Mouse (Mus musculus) naive thymus-derived CD4-positive, alpha-beta T cell, adult 2 months (primary cell): ENCODE data around the gene Rragd.
"Not testable (repeated sequence)": the region's sequence is repeated elsewhere in the genome, so short reads cannot be mapped to it uniquely, and the experiment has no call there.

Experiments used
- DNase-seq: peaks from one replicate; pipeline ENCODE4 v3.0.0-alpha.2; 2011; ENCODE audit warnings: low read depth

The Rragd gene

GRCm38 (mm10) chr4:32982716-32983175 lies at the start of gene Rragd:
Gene Rragd (plus strand): TSS chr4:32983037.
- peak; percentile 70 for DNase-seq

GRCm38 (mm10) chr4:32936762-32937341 lies 46.0 kb upstream of the Rragd start:
- no peak for DNase-seq

- DNase-seq, result no peak
These were observed 43.3 kb upstream of the Rragd start for GRCm38 (mm10) chr4:32939521-32939920.

GRCm38 (mm10) chr4:32939964-32940363 lies 42.9 kb upstream of the Rragd start:
- DNase-seq, result no peak

- DNase-seq, result no peak
These were observed 41.9 kb upstream of the Rragd start for GRCm38 (mm10) chr4:32940984-32941383.

- no peak for DNase-seq
These were observed 35.2 kb upstream of the Rragd start for GRCm38 (mm10) chr4:32947631-32948030.

GRCm38 (mm10) chr4:32948696-32949095 lies 34.1 kb upstream of the Rragd start:
- DNase-seq, result no peak

GRCm38 (mm10) chr4:32950356-32951034 lies 32.3 kb upstream of the Rragd start, which contains the start of gene Ankrd6:
Gene Ankrd6 (minus strand): TSS chr4:32950841.
- peak; percentile 86 for DNase-seq

GRCm38 (mm10) chr4:32951035-32951940 lies 31.5 kb upstream of the Rragd start:
- peak; percentile 59 for DNase-seq

- DNase-seq, result no peak
These were observed 30.2 kb upstream of the Rragd start for GRCm38 (mm10) chr4:32952681-32953080.

GRCm38 (mm10) chr4:32956423-32956822 lies 26.4 kb upstream of the Rragd start:
- DNase-seq, result no peak

GRCm38 (mm10) chr4:32961394-32961793 lies 21.4 kb upstream of the Rragd start:
- DNase-seq, result no peak

- not testable (repeated sequence) for DNase-seq
These were observed 18.2 kb upstream of the Rragd start for GRCm38 (mm10) chr4:32964619-32965018.

- no peak for DNase-seq
These were observed 5.5 kb upstream of the Rragd start for GRCm38 (mm10) chr4:32977331-32977730.

GRCm38 (mm10) chr4:32980061-32980460 lies 2.8 kb upstream of the Rragd start:
- no peak for DNase-seq

- peak; percentile 18 for DNase-seq
These were observed 1.2 kb upstream of the Rragd start for GRCm38 (mm10) chr4:32981617-32982016.

GRCm38 (mm10) chr4:32982041-32982715 lies 659 bp upstream of the Rragd start:
- DNase-seq, result peak; percentile 33

- peak; percentile 75 for DNase-seq
These were observed 629 bp downstream of the Rragd start for GRCm38 (mm10) chr4:32983176-32984155.

GRCm38 (mm10) chr4:32984242-32984641 lies 1.4 kb downstream of the Rragd start:
- DNase-seq, result peak; percentile 54

GRCm38 (mm10) chr4:32984801-32985675 lies 2.2 kb downstream of the Rragd start:
- peak; percentile 22 for DNase-seq
